Mouse (Mus musculus): ENCODE measurements at regions not wholly inside any gene's neighbourhood (a gene's known extent, or its start where the extent isn't known, plus 50 kb on each side); places are given as distances from the start of the nearest gene placed in this dataset.

GRCm38 (mm10) chr3:66684287-66684903 lies 296.8 kb upstream of the Rsrc1 start:
- Histone ChIP-seq H3K9me3 (no peaks in the 10 kb centered on the region), H3K36me3 (no peaks in the 10 kb centered on the region), H3K4me1 (peaks cover 8% of the 10 kb centered on the region; the same call in 1 of the 2 replicates), H3K9ac (no peak overlapping the region), H3K4me3 (no peak overlapping the region), H3K4me2 (replicated peaks) (no peak overlapping the region), H3K27ac (no peak overlapping the region), H3K27me3 (replicated peaks) (no peaks in the 10 kb centered on the region)
- 36% methylated on average over 5 of the region's 5 CpGs for WGBS
- ATAC-seq (ENCODE audit: low FRiP score, low read depth) = peak; percentile 64; the same call in 1 of the 2 replicates

GRCm38 (mm10) chr3:66685136-66685535 lies 296.1 kb upstream of the Rsrc1 start:
- no peak overlapping the region for H3K4me3 ChIP-seq
- no peak overlapping the region for H3K9ac ChIP-seq
- H3K27ac ChIP-seq = no peak overlapping the region
- no peaks in the 10 kb centered on the region for H3K9me3 ChIP-seq
- WGBS = 31% methylated on average over 12 of the region's 12 CpGs
- H3K36me3 ChIP-seq = no peaks in the 10 kb centered on the region
- no peak overlapping the region for H3K4me2 ChIP-seq (replicated peaks)
- peaks cover 8% of the 10 kb centered on the region; the same call in 1 of the 2 replicates for H3K4me1 ChIP-seq
- ATAC-seq (ENCODE audit: low FRiP score, low read depth) = no peak
- no peaks in the 10 kb centered on the region for H3K27me3 ChIP-seq (replicated peaks)

- Histone ChIP-seq H3K4me2 (replicated peaks) (no peak overlapping the region), H3K9me3 (no peaks in the 10 kb centered on the region), H3K27ac (no peak overlapping the region), H3K4me3 (no peak overlapping the region), H3K9ac (no peak overlapping the region), H3K27me3 (replicated peaks) (no peaks in the 10 kb centered on the region), H3K4me1 (peaks cover 8% of the 10 kb centered on the region; the same call in 1 of the 2 replicates), H3K36me3 (no peaks in the 10 kb centered on the region)
- WGBS = 87% methylated on average over 1 of the region's 1 CpGs
- no peak for ATAC-seq (ENCODE audit: low FRiP score, low read depth)
Observed at GRCm38 (mm10) chr3:66687126-66687525, 294.1 kb upstream of the Rsrc1 start.

GRCm38 (mm10) chr3:66690906-66691522 lies 290.2 kb upstream of the Rsrc1 start:
- H3K27me3 ChIP-seq (replicated peaks) = no peaks in the 10 kb centered on the region
- no peak overlapping the region for H3K27ac ChIP-seq
- no peaks in the 10 kb centered on the region for H3K4me1 ChIP-seq
- H3K4me3 ChIP-seq = no peak overlapping the region
- H3K4me2 ChIP-seq (replicated peaks) = no peak overlapping the region
- no peaks in the 10 kb centered on the region for H3K36me3 ChIP-seq
- H3K9ac ChIP-seq = no peak overlapping the region
- 86% methylated on average over 10 of the region's 10 CpGs for WGBS
- ATAC-seq (ENCODE audit: low FRiP score, low read depth) = no peak
- no peaks in the 10 kb centered on the region for H3K9me3 ChIP-seq

- H3K36me3 ChIP-seq = no peaks in the 10 kb centered on the region
- H3K27me3 ChIP-seq (replicated peaks) = no peaks in the 10 kb centered on the region
- no peak overlapping the region for H3K4me3 ChIP-seq
- ATAC-seq (ENCODE audit: low FRiP score, low read depth) = no peak
- no peak overlapping the region for H3K9ac ChIP-seq
- H3K4me1 ChIP-seq = no peaks in the 10 kb centered on the region
- WGBS = 93% methylated on average over 2 of the region's 2 CpGs
- H3K27ac ChIP-seq = no peak overlapping the region
- no peak overlapping the region for H3K4me2 ChIP-seq (replicated peaks)
- H3K9me3 ChIP-seq = no peaks in the 10 kb centered on the region
Observed at GRCm38 (mm10) chr3:66695125-66695524, 286.1 kb upstream of the Rsrc1 start.

GRCm38 (mm10) chr3:66695661-66696253 lies 285.4 kb upstream of the Rsrc1 start:
- Histone ChIP-seq H3K4me2 (replicated peaks) (no peak overlapping the region), H3K27me3 (replicated peaks) (no peaks in the 10 kb centered on the region), H3K9me3 (no peaks in the 10 kb centered on the region), H3K36me3 (no peaks in the 10 kb centered on the region), H3K4me3 (no peak overlapping the region), H3K27ac (no peak overlapping the region), H3K9ac (no peak overlapping the region), H3K4me1 (no peaks in the 10 kb centered on the region)
- ATAC-seq (ENCODE audit: low FRiP score, low read depth) = no peak
- WGBS = 87% methylated on average over 6 of the region's 6 CpGs

- Histone ChIP-seq H3K9ac (no peak overlapping the region), H3K9me3 (no peaks in the 10 kb centered on the region), H3K27me3 (replicated peaks) (no peaks in the 10 kb centered on the region), H3K4me3 (no peak overlapping the region), H3K4me1 (no peaks in the 10 kb centered on the region), H3K27ac (no peak overlapping the region), H3K36me3 (no peaks in the 10 kb centered on the region), H3K4me2 (replicated peaks) (no peak overlapping the region)
- ATAC-seq (ENCODE audit: low FRiP score, low read depth) = no peak
- 83% methylated on average over 5 of the region's 5 CpGs for WGBS
Observed at GRCm38 (mm10) chr3:66698083-66698482, 283.1 kb upstream of the Rsrc1 start.

GRCm38 (mm10) chr3:66705766-66706165 lies 275.4 kb upstream of the Rsrc1 start:
- no peak overlapping the region for H3K9ac ChIP-seq
- H3K9me3 ChIP-seq = no peaks in the 10 kb centered on the region
- ATAC-seq (ENCODE audit: low FRiP score, low read depth) = no peak
- 85% methylated on average over 4 of the region's 4 CpGs for WGBS
- H3K4me1 ChIP-seq = no peaks in the 10 kb centered on the region
- no peak overlapping the region for H3K4me2 ChIP-seq (replicated peaks)
- H3K4me3 ChIP-seq = no peak overlapping the region
- H3K36me3 ChIP-seq = no peaks in the 10 kb centered on the region
- H3K27me3 ChIP-seq (replicated peaks) = no peaks in the 10 kb centered on the region
- H3K27ac ChIP-seq = no peak overlapping the region

GRCm38 (mm10) chr3:66735468-66735867 lies 245.7 kb upstream of the Rsrc1 start:
- Histone ChIP-seq H3K9ac (no peak overlapping the region), H3K27me3 (replicated peaks) (no peaks in the 10 kb centered on the region), H3K36me3 (no peaks in the 10 kb centered on the region), H3K4me3 (no peak overlapping the region), H3K4me2 (replicated peaks) (no peak overlapping the region), H3K27ac (no peak overlapping the region), H3K4me1 (0 out of 2 replicates have a peak, but pooled peaks cover 7% of the 10 kb centered on the region), H3K9me3 (no peaks in the 10 kb centered on the region)
- no peak for ATAC-seq (ENCODE audit: low FRiP score, low read depth)
- WGBS = 61% methylated on average over 1 of the region's 1 CpGs

- 61% methylated on average over 12 of the region's 12 CpGs for WGBS
- no peaks in the 10 kb centered on the region for H3K36me3 ChIP-seq
- no peak overlapping the region for H3K9ac ChIP-seq
- no peak overlapping the region for H3K4me3 ChIP-seq
- peak; percentile 26 for ATAC-seq (ENCODE audit: low FRiP score, low read depth)
- H3K4me1 ChIP-seq = 0 out of 2 replicates have a peak, but pooled peaks cover 7% of the 10 kb centered on the region
- H3K27me3 ChIP-seq (replicated peaks) = no peaks in the 10 kb centered on the region
- no peak overlapping the region for H3K4me2 ChIP-seq (replicated peaks)
- no peaks in the 10 kb centered on the region for H3K9me3 ChIP-seq
- H3K27ac ChIP-seq = no peak overlapping the region
Observed at GRCm38 (mm10) chr3:66738201-66739062, 242.8 kb upstream of the Rsrc1 start.

- Histone ChIP-seq H3K4me1 (0 out of 2 replicates have a peak, but pooled peaks cover 7% of the 10 kb centered on the region), H3K9ac (no peak overlapping the region), H3K4me2 (replicated peaks) (no peak overlapping the region), H3K36me3 (no peaks in the 10 kb centered on the region), H3K27me3 (replicated peaks) (no peaks in the 10 kb centered on the region), H3K9me3 (no peaks in the 10 kb centered on the region), H3K27ac (no peak overlapping the region), H3K4me3 (no peak overlapping the region)
- no peak for ATAC-seq (ENCODE audit: low FRiP score, low read depth)
- 30% methylated on average over 7 of the region's 7 CpGs for WGBS
Observed at GRCm38 (mm10) chr3:66739356-66740014, 241.7 kb upstream of the Rsrc1 start.

All from neural tube, embryonic 12.5 days (tissue).